Mouse (Mus musculus): ENCODE data around the gene Prr9. TPM values are rescaled to one million over a fixed set of nuclear protein-coding genes. Genes with fewer than 3 reads are reported as not detected.

The Prr9 gene
- polyA plus RNA-seq, 1 experiment from 2014 or later: 0.12 TPM

- H3K4me3 ChIP-seq (ENCODE audit: low read length): no peak overlapping the region
- no peaks in the 10 kb centered on the region for H3K27me3 ChIP-seq (ENCODE audit: control insufficient read depth, insufficient read depth, low read length)
- H3K4me2 ChIP-seq (ENCODE audit: low read depth, low read length): no peak overlapping the region
- H3K9ac ChIP-seq (ENCODE audit: low read length): no peak overlapping the region
- H3K36me3 ChIP-seq (ENCODE audit: control insufficient read depth, insufficient read depth): no peaks in the 10 kb centered on the region
- H3K4me1 ChIP-seq (ENCODE audit: control insufficient read depth, insufficient read depth, low read length): no peaks in the 10 kb centered on the region
- ATAC-seq (replicated peaks; ENCODE audit: extremely low read depth, insufficient read depth, low FRiP score): no peak
- no peaks in the 10 kb centered on the region for H3K9me3 ChIP-seq (replicated peaks; ENCODE audit: control insufficient read depth, low read length)
- H3K27ac ChIP-seq (ENCODE audit: low read length): no peak overlapping the region
These were observed 12.2 kb downstream of the Prr9 start for GRCm38 (mm10) chr3:92111526-92111925.

- Histone ChIP-seq H3K4me3 (ENCODE audit: low read length) (no peak overlapping the region), H3K9ac (ENCODE audit: low read length) (no peak overlapping the region), H3K9me3 (replicated peaks; ENCODE audit: control insufficient read depth, low read length) (no peaks in the 10 kb centered on the region), H3K27ac (ENCODE audit: low read length) (no peak overlapping the region), H3K4me1 (ENCODE audit: control insufficient read depth, insufficient read depth, low read length) (no peaks in the 10 kb centered on the region), H3K4me2 (ENCODE audit: low read depth, low read length) (no peak overlapping the region), H3K36me3 (ENCODE audit: control insufficient read depth, insufficient read depth) (no peaks in the 10 kb centered on the region), H3K27me3 (ENCODE audit: control insufficient read depth, insufficient read depth, low read length) (no peaks in the 10 kb centered on the region)
- ATAC-seq (replicated peaks; ENCODE audit: extremely low read depth, insufficient read depth, low FRiP score): no peak
These were observed 13.0 kb downstream of the Prr9 start for GRCm38 (mm10) chr3:92110790-92111189.

- no peak overlapping the region for H3K9ac ChIP-seq (ENCODE audit: low read length)
- no peak overlapping the region for H3K4me2 ChIP-seq (ENCODE audit: low read depth, low read length)
- H3K36me3 ChIP-seq (ENCODE audit: control insufficient read depth, insufficient read depth): no peaks in the 10 kb centered on the region
- ATAC-seq (replicated peaks; ENCODE audit: extremely low read depth, insufficient read depth, low FRiP score): peak; percentile 41
- no peak overlapping the region for H3K4me3 ChIP-seq (ENCODE audit: low read length)
- 4% methylated on average over 6 of the region's 6 CpGs for WGBS
- no peaks in the 10 kb centered on the region for H3K4me1 ChIP-seq (ENCODE audit: control insufficient read depth, insufficient read depth, low read length)
- no peaks in the 10 kb centered on the region for H3K27me3 ChIP-seq (ENCODE audit: control insufficient read depth, insufficient read depth, low read length)
- H3K9me3 ChIP-seq (replicated peaks; ENCODE audit: control insufficient read depth, low read length): no peaks in the 10 kb centered on the region
- no peak overlapping the region for H3K27ac ChIP-seq (ENCODE audit: low read length)
These were observed 17.2 kb downstream of the Prr9 start for GRCm38 (mm10) chr3:92106582-92106981.

- Histone ChIP-seq H3K9me3 (replicated peaks; ENCODE audit: control insufficient read depth, low read length) (no peaks in the 10 kb centered on the region), H3K36me3 (ENCODE audit: control insufficient read depth, insufficient read depth) (no peaks in the 10 kb centered on the region), H3K4me2 (ENCODE audit: low read depth, low read length) (peak within 1 kb of the TSS; percentile 98), H3K9ac (ENCODE audit: low read length) (no peak within 1 kb of the TSS), H3K27ac (ENCODE audit: low read length) (no peak within 1 kb of the TSS), H3K4me1 (ENCODE audit: control insufficient read depth, insufficient read depth, low read length) (no peaks in the 10 kb centered on the region), H3K4me3 (ENCODE audit: low read length) (peak within 1 kb of the TSS; percentile 78; the same call in 1 of the 2 replicates), H3K27me3 (ENCODE audit: control insufficient read depth, insufficient read depth, low read length) (peaks cover 27% of the 10 kb centered on the region)
- ATAC-seq (replicated peaks; ENCODE audit: extremely low read depth, insufficient read depth, low FRiP score): no peak
- WGBS: 83% methylated on average over 2 of the region's 2 CpGs
These were observed 40.7 kb downstream of the Prr9 start, which contains the start of gene Lor for GRCm38 (mm10) chr3:92083042-92083441. Gene Lor (minus strand): TSS chr3:92083142.

- H3K4me1 ChIP-seq (ENCODE audit: control insufficient read depth, insufficient read depth, low read length): no peaks in the 10 kb centered on the region
- peak overlapping the region; percentile 98 for H3K4me2 ChIP-seq (ENCODE audit: low read depth, low read length)
- peak overlapping the region; percentile 76 for H3K9ac ChIP-seq (ENCODE audit: low read length)
- H3K9me3 ChIP-seq (replicated peaks; ENCODE audit: control insufficient read depth, low read length): no peaks in the 10 kb centered on the region
- ATAC-seq (replicated peaks; ENCODE audit: extremely low read depth, insufficient read depth, low FRiP score): peak; percentile 50; the same call in 1 of the 2 replicates
- H3K27ac ChIP-seq (ENCODE audit: low read length): peak overlapping the region; percentile 0; the same call in 1 of the 2 replicates
- peaks cover 27% of the 10 kb centered on the region for H3K27me3 ChIP-seq (ENCODE audit: control insufficient read depth, insufficient read depth, low read length)
- peak overlapping the region; percentile 78 for H3K4me3 ChIP-seq (ENCODE audit: low read length)
- H3K36me3 ChIP-seq (ENCODE audit: control insufficient read depth, insufficient read depth): no peaks in the 10 kb centered on the region
- WGBS: under 1% methylated on average over 75 of the region's 76 CpGs
These were observed 42.3 kb downstream of the Prr9 start for GRCm38 (mm10) chr3:92081285-92081931.

GRCm38 (mm10) chr3:92080462-92081284 lies 43.1 kb downstream of the Prr9 start:
- Histone ChIP-seq H3K27me3 (ENCODE audit: control insufficient read depth, insufficient read depth, low read length) (peaks cover 27% of the 10 kb centered on the region), H3K4me1 (ENCODE audit: control insufficient read depth, insufficient read depth, low read length) (no peaks in the 10 kb centered on the region), H3K9ac (ENCODE audit: low read length) (peak overlapping the region; percentile 76), H3K4me2 (ENCODE audit: low read depth, low read length) (peak overlapping the region; percentile 98), H3K36me3 (ENCODE audit: control insufficient read depth, insufficient read depth) (no peaks in the 10 kb centered on the region), H3K9me3 (replicated peaks; ENCODE audit: control insufficient read depth, low read length) (no peaks in the 10 kb centered on the region), H3K4me3 (ENCODE audit: low read length) (peak overlapping the region; percentile 78), H3K27ac (ENCODE audit: low read length) (peak overlapping the region; percentile 0; the same call in 1 of the 2 replicates)
- WGBS: under 1% methylated on average over 64 of the region's 82 CpGs
- peak; percentile 83 for ATAC-seq (replicated peaks; ENCODE audit: extremely low read depth, insufficient read depth, low FRiP score)

Other genes starting within 250 kb of the Prr9 start
- not detected in 2 replicates for gene Pglyrp3, start 109.4 kb downstream of the Prr9 start, polyA plus RNA-seq (2015; fragmentation: Nextera tagmentation; extraction: Ambion mirVana)
- 0.13 and 0.29 TPM in 2 replicates for gene Lor, start 40.8 kb downstream of the Prr9 start, polyA plus RNA-seq (2015; fragmentation: Nextera tagmentation; extraction: Ambion mirVana)
- gene Lelp1, start 18.8 kb upstream of the Prr9 start, polyA plus RNA-seq (2015; fragmentation: Nextera tagmentation; extraction: Ambion mirVana): not detected in 2 replicates
- gene Sprr2a1, start 91.9 kb upstream of the Prr9 start, polyA plus RNA-seq (2015; fragmentation: Nextera tagmentation; extraction: Ambion mirVana): 0.22 and 0.62 TPM in 2 replicates
- gene Sprr2a2, start 92.0 kb upstream of the Prr9 start, polyA plus RNA-seq (2015; fragmentation: Nextera tagmentation; extraction: Ambion mirVana): 26.9 and 58.8 TPM in 2 replicates
- gene Sprr2a3, start 161.5 kb upstream of the Prr9 start, polyA plus RNA-seq (2015; fragmentation: Nextera tagmentation; extraction: Ambion mirVana): 1.9 and 3.6 TPM in 2 replicates
- 0.21 TPM in 1 of 2 replicates, not detected in the other for gene Sprr2b, start 192.7 kb upstream of the Prr9 start, polyA plus RNA-seq (2015; fragmentation: Nextera tagmentation; extraction: Ambion mirVana)
- not detected in 2 replicates for gene Sprr2d, start 215.2 kb upstream of the Prr9 start, polyA plus RNA-seq (2015; fragmentation: Nextera tagmentation; extraction: Ambion mirVana)
- not detected in 2 replicates for gene Sprr2e, start 228.2 kb upstream of the Prr9 start, polyA plus RNA-seq (2015; fragmentation: Nextera tagmentation; extraction: Ambion mirVana)
- 0.35 TPM in 1 of 2 replicates, not detected in the other for gene Sprr2f, start 241.2 kb upstream of the Prr9 start, polyA plus RNA-seq (2015; fragmentation: Nextera tagmentation; extraction: Ambion mirVana)